Mouse (Mus musculus) MEL (cell line): ENCODE results near the gene Rin2. TPM values are rescaled to one million over a fixed set of nuclear protein-coding genes. Genes with fewer than 3 reads are reported as not detected.

Source experiments
- DNase-seq: peaks from one replicate; pipeline ENCODE4 v3.0.0; 2011; ENCODE audit warnings: low read depth, low spot score
- H3K27ac ChIP-seq: 2 replicates; pipeline ENCODE4 v1.5.1; 2012; ENCODE audit warnings: low read depth, mild to moderate bottlenecking, control low read depth, low read length, moderate library complexity; ENCODE audit not compliant: control insufficient read depth
- H3K27me3 ChIP-seq, 2 experiments: fragments of 150-350 bp in 1 of 2; sonication (generic) in 1 of 2; 2 replicates each; pipeline ENCODE4 v1.6.1; 2012; ENCODE audit warnings: low read length in 2 of 2, mild to moderate bottlenecking in 2 of 2, improper control_type of control experiment in 1 of 2, moderate library complexity in 1 of 2; ENCODE audit not compliant: insufficient read depth in 2 of 2, control insufficient read depth in 1 of 2
- H3K36me3 ChIP-seq, 2 experiments: 2 replicates each; pipeline ENCODE4 v1.6.1; 2012 to 2014; ENCODE audit warnings: low read length in 2 of 2, improper control_type of control experiment in 1 of 2, inconsistent platforms in 1 of 2, mild to moderate bottlenecking in 1 of 2; ENCODE audit not compliant: insufficient read depth in 2 of 2, control insufficient read depth in 1 of 2
- H3K4me1 ChIP-seq, 2 experiments: fragments of 150-350 bp in 1 of 2; sonication (generic) in 1 of 2; 2 replicates each; pipeline ENCODE4 v1.6.1; 2012; ENCODE audit warnings: low read length in 2 of 2, improper control_type of control experiment in 1 of 2, mild to moderate bottlenecking in 1 of 2; ENCODE audit not compliant: insufficient read depth in 2 of 2, control insufficient read depth in 1 of 2
- H3K4me3 ChIP-seq, 2 experiments: fragments of 150-350 bp in 1 of 2; sonication (generic) in 1 of 2; 2 replicates each; pipeline ENCODE4 v1.5.1; 2012; ENCODE audit warnings: low read depth in 2 of 2, low read length in 2 of 2, mild to moderate bottlenecking in 2 of 2, moderate library complexity in 2 of 2, control low read depth in 1 of 2, improper control_type of control experiment in 1 of 2; ENCODE audit not compliant: control insufficient read depth in 1 of 2, insufficient read depth in 1 of 2
- H3K79me2 ChIP-seq: 2 replicates; pipeline ENCODE4 v1.6.1; 2012; ENCODE audit warnings: mild to moderate bottlenecking, low read length, moderate library complexity; ENCODE audit not compliant: control insufficient read depth, poor library complexity, insufficient read depth
- H3K9ac ChIP-seq: 2 replicates; pipeline ENCODE4 v1.6.1; 2012; ENCODE audit warnings: low read depth, mild to moderate bottlenecking, control low read depth, low read length, moderate library complexity; ENCODE audit not compliant: control insufficient read depth, poor library complexity, severe bottlenecking
- H3K9me3 ChIP-seq: fragments of 150-350 bp; sonication (generic); replicated peaks from 2 replicates; pipeline ENCODE4 v1.6.1; 2012; ENCODE audit warnings: mild to moderate bottlenecking, low read length, improper control_type of control experiment, moderate library complexity; ENCODE audit not compliant: insufficient read depth
- CHD2 ChIP-seq: IDR thresholded peaks from 2 replicates; pipeline ENCODE4 v1.6.1; 2011; ENCODE audit warnings: low read length, improper control_type of control experiment
- CTCF ChIP-seq, 3 experiments: IDR thresholded peaks in 2 of 3; conservative IDR thresholded peaks in 1 of 3; 2 replicates each; pipeline ENCODE4 v1.5.1; 2011 to 2012; ENCODE audit warnings: low read length in 3 of 3, low read depth in 2 of 3, mild to moderate bottlenecking in 2 of 3, improper control_type of control experiment in 1 of 3, inconsistent platforms in 1 of 3, mixed read lengths in 1 of 3, moderate library complexity in 1 of 3; ENCODE audit not compliant: control insufficient read depth in 1 of 3, insufficient read depth in 1 of 3, poor library complexity in 1 of 3, severe bottlenecking in 1 of 3
- E2F4 ChIP-seq: IDR thresholded peaks from 2 replicates; pipeline ENCODE4 v1.6.1; 2011; ENCODE audit warnings: low read depth, low read length, improper control_type of control experiment, borderline replicate concordance
- ELF1 ChIP-seq: IDR thresholded peaks from 2 replicates; pipeline ENCODE4 v1.6.1; 2014; ENCODE audit warnings: low read depth, mild to moderate bottlenecking, inconsistent platforms, low read length, improper control_type of control experiment, moderate library complexity
- GABPA ChIP-seq: IDR thresholded peaks from 2 replicates; pipeline ENCODE4 v1.6.1; 2012; ENCODE audit warnings: low read depth, mild to moderate bottlenecking, inconsistent platforms, low read length, improper control_type of control experiment, moderate library complexity
- GATA1 ChIP-seq: IDR thresholded peaks from 2 replicates; pipeline ENCODE4 v1.6.1; 2011; ENCODE audit warnings: low read depth, low read length, improper control_type of control experiment
- MAFK ChIP-seq: IDR thresholded peaks from 2 replicates; pipeline ENCODE4 v1.6.1; 2011; ENCODE audit warnings: low read depth, mild to moderate bottlenecking, low read length, improper control_type of control experiment, borderline replicate concordance
- MEF2A ChIP-seq: IDR thresholded peaks from 2 replicates; pipeline ENCODE4 v1.6.1; 2014; ENCODE audit warnings: low read depth, mild to moderate bottlenecking, inconsistent platforms, low read length, improper control_type of control experiment; ENCODE audit not compliant: poor library complexity, insufficient replicate concordance, severe bottlenecking; ENCODE audit errors: extremely low read depth
- MYC ChIP-seq: IDR thresholded peaks from 2 replicates; pipeline ENCODE4 v1.6.1; 2011; ENCODE audit warnings: low read depth, mild to moderate bottlenecking, low read length, improper control_type of control experiment, moderate library complexity
- NELFE ChIP-seq: IDR thresholded peaks from 2 replicates; pipeline ENCODE4 v1.6.1; 2011; ENCODE audit warnings: low read depth, low read length, improper control_type of control experiment
- NRF1 ChIP-seq: IDR thresholded peaks from 2 replicates; pipeline ENCODE4 v1.6.1; 2014; ENCODE audit warnings: low read depth, mild to moderate bottlenecking, inconsistent platforms, low read length, improper control_type of control experiment, moderate library complexity; ENCODE audit not compliant: poor library complexity, insufficient read depth, severe bottlenecking
- POLR2A ChIP-seq, 2 experiments: IDR thresholded peaks; 2 replicates each; pipeline ENCODE4 v1.6.1; 2011 to 2012; ENCODE audit warnings: low read length in 2 of 2, mild to moderate bottlenecking in 2 of 2, control low read depth in 1 of 2, improper control_type of control experiment in 1 of 2, low read depth in 1 of 2, moderate library complexity in 1 of 2; ENCODE audit not compliant: control insufficient read depth in 1 of 2, insufficient read depth in 1 of 2, poor library complexity in 1 of 2
- POLR2AphosphoS2 ChIP-seq: IDR thresholded peaks from 2 replicates; pipeline ENCODE4 v1.6.1; 2011; ENCODE audit warnings: low read length, improper control_type of control experiment
- POLR2AphosphoS5 ChIP-seq: IDR thresholded peaks from 2 replicates; pipeline ENCODE4 v1.6.1; 2012; ENCODE audit warnings: low read depth, borderline replicate concordance, mild to moderate bottlenecking, inconsistent platforms, low read length, moderate library complexity, mixed read lengths
- RAD21 ChIP-seq: IDR thresholded peaks from 2 replicates; pipeline ENCODE4 v1.6.1; 2011; ENCODE audit warnings: mild to moderate bottlenecking, low read depth, low read length, improper control_type of control experiment
- TCF12 ChIP-seq: IDR thresholded peaks from 2 replicates; pipeline ENCODE4 v1.6.1; 2014; ENCODE audit warnings: low read depth, mild to moderate bottlenecking, inconsistent platforms, low read length, improper control_type of control experiment, moderate library complexity
- UBTF ChIP-seq: IDR thresholded peaks from 2 replicates; pipeline ENCODE4 v1.6.1; 2012; ENCODE audit warnings: low read depth, mild to moderate bottlenecking, inconsistent platforms, low read length, improper control_type of control experiment, moderate library complexity, borderline replicate concordance; ENCODE audit not compliant: insufficient read depth
- USF1 ChIP-seq: IDR thresholded peaks from 2 replicates; pipeline ENCODE4 v1.6.1; 2014; ENCODE audit warnings: low read depth, mild to moderate bottlenecking, inconsistent platforms, low read length, improper control_type of control experiment, moderate library complexity
- USF2 ChIP-seq, 2 experiments: IDR thresholded peaks; 2 replicates each; pipeline ENCODE4 v1.6.1; 2011 to 2012; ENCODE audit warnings: improper control_type of control experiment in 2 of 2, low read length in 2 of 2, borderline replicate concordance in 1 of 2, inconsistent platforms in 1 of 2, low read depth in 1 of 2, mild to moderate bottlenecking in 1 of 2; ENCODE audit not compliant: insufficient read depth in 1 of 2
- ZNF384 ChIP-seq: IDR thresholded peaks from 2 replicates; pipeline ENCODE4 v1.6.1; 2012; ENCODE audit warnings: low read depth, mild to moderate bottlenecking, inconsistent platforms, low read length, improper control_type of control experiment
- polyA plus RNA-seq, 2 experiments: library from polyadenylated mRNA; stranded (reverse) in 1 of 2; unstranded in 1 of 2; fragments of >175 nt in 1 of 2; fragments of >200 nt in 1 of 2; gene quantifications; 2 replicates each; pipeline versions ENCODE4 v1.2.1 to v1.2.4; 2012; ENCODE audit warnings: low replicate concordance in 2 of 2, low read depth in 1 of 2; ENCODE audit not compliant: insufficient read length in 2 of 2, insufficient read depth in 1 of 2, missing spikeins in 1 of 2
- total RNA-seq: library from RNA; depleted of rRNA; stranded (reverse); fragments of 300-350 nt; gene quantifications from 2 replicates; pipeline ENCODE4 v1.2.3, GENCODE M21; 2012

The Rin2 gene
- total and polyA plus RNA-seq, 3 experiments, result 0.01 TPM; not detected in 2

GRCm38 (mm10) chr2:145840910-145841870, 166.2 kb downstream of the Rin2 start:
- no peak for TF ChIP-seq POLR2AphosphoS5
- TF ChIP-seq CTCF (IDR thresholded peaks at IDR 0.05 in 2 of 3, conservative IDR thresholded peaks at IDR 0.05 in 1 of 3; ENCODE audit: control insufficient read depth in 1 of 3, insufficient read depth in 1 of 3, low read depth in 2 of 3, low read length in 3 of 3, poor library complexity in 1 of 3, severe bottlenecking in 1 of 3), result no peak
- no peak for TF ChIP-seq ZNF384
- no peak for TF ChIP-seq POLR2A (IDR thresholded peaks at IDR 0.05; ENCODE audit: control insufficient read depth in 1 of 2, insufficient read depth in 1 of 2, low read depth in 1 of 2, low read length in 2 of 2, poor library complexity in 1 of 2)
- TF ChIP-seq MEF2A, result no peak
- TF ChIP-seq UBTF, result no peak
- no peak for TF ChIP-seq USF1
- no peak for TF ChIP-seq CHD2
- TF ChIP-seq E2F4, result no peak
- no peak for TF ChIP-seq ELF1
- TF ChIP-seq MAFK, result no peak
- TF ChIP-seq RAD21, result no peak
- TF ChIP-seq MYC, result no peak
- no peak for DNase-seq
- Histone ChIP-seq H3K79me2 (no peaks in the 10 kb centered on the region), H3K27ac (no peak overlapping the region), H3K36me3 (no peaks in the 10 kb centered on the region), H3K4me3 (no peak overlapping the region), H3K9me3 (no peaks in the 10 kb centered on the region), H3K27me3 (no peaks in the 10 kb centered on the region), H3K4me1 (no peaks in the 10 kb centered on the region), H3K9ac (no peak overlapping the region)

- no peaks in the 10 kb centered on the region for H3K4me1 ChIP-seq
- H3K9me3 ChIP-seq, result no peaks in the 10 kb centered on the region
- H3K27ac ChIP-seq, result no peak overlapping the region
- no peaks in the 10 kb centered on the region for H3K36me3 ChIP-seq
- H3K9ac ChIP-seq, result no peak overlapping the region
- DNase-seq, result no peak
- H3K27me3 ChIP-seq, result no peaks in the 10 kb centered on the region
- no peak for TF ChIP-seq GABPA
- TF ChIP-seq USF2 (IDR thresholded peaks at IDR 0.05; ENCODE audit: borderline replicate concordance in 1 of 2, insufficient read depth in 1 of 2, low read depth in 1 of 2, low read length in 2 of 2), result no peak
- no peak for TF ChIP-seq CTCF (IDR thresholded peaks at IDR 0.05 in 2 of 3, conservative IDR thresholded peaks at IDR 0.05 in 1 of 3; ENCODE audit: control insufficient read depth in 1 of 3, insufficient read depth in 1 of 3, low read depth in 2 of 3, low read length in 3 of 3, poor library complexity in 1 of 3, severe bottlenecking in 1 of 3)
- no peak for TF ChIP-seq NELFE
- no peak for TF ChIP-seq POLR2AphosphoS2
- TF ChIP-seq GATA1, result no peak
- no peak for TF ChIP-seq POLR2A (IDR thresholded peaks at IDR 0.05; ENCODE audit: control insufficient read depth in 1 of 2, insufficient read depth in 1 of 2, low read depth in 1 of 2, low read length in 2 of 2, poor library complexity in 1 of 2)
- no peak for TF ChIP-seq NRF1
- TF ChIP-seq TCF12, result no peak
- TF ChIP-seq, all 39 proteins: peak for 0
- Histone ChIP-seq H3K4me3 (no peak overlapping the region), H3K79me2 (no peaks in the 10 kb centered on the region)
Measured at GRCm38 (mm10) chr2:145843322-145843721, 168.3 kb downstream of the Rin2 start.
